Mouse (Mus musculus): ENCODE measurements around the gene Gm10401.
A peak's percentile ranks its signal among the peaks of the same experiment; 100 is the strongest.

Gene Gm10401

DNA sequence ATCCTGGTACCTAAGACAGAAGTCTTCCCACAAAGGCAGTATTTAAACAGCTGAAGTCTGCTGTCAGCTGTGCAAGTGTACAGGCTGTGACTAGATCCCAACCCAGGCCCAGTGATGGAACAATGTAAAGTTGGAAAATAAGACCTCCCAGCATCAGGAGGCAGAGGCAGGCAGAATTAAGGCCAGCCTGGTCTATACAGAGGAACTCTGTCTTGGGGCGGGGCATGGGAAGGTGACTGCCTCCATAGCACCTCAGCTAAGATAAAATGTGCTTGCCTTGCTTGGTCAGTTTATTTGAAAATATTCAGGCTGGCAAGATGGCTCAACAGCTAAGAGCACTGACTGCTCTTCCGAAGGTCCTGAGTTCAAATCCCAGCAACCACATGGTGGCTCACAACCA lies 27.6 kb downstream of the Gm10401 start:
- DNase-seq (ENCODE audit: low spot score in 2 of 2) = peak; percentile 40 to 41

GRCm38 (mm10) chr5:115069611-115070010 lies 28.5 kb downstream of the Gm10401 start:
- no peak for DNase-seq (ENCODE audit: low spot score in 2 of 2)

GRCm38 (mm10) chr5:115068671-115069421 lies 29.2 kb downstream of the Gm10401 start:
- DNase-seq (ENCODE audit: low spot score in 2 of 2) = peak; percentile 37 to 52

DNA sequence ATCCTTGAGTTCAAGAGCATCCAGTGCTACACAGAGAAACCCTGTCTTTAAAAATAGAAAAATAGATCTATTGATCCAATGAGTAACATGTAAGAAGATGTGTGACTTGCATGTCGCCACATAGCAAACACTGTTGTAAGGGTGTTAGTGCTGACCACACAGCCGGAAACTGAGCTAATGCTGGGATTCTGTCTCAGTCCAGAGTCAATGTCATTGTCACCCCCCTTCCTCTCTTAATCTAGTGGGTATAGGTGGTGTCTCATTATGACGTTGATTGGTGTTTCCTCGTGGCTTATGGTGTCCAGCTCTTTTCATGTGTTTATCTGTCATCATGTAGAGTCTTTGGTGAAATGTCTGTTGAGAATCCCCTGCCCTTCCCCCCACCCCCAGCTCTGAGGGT lies 31.9 kb downstream of the Gm10401 start:
- no peak for DNase-seq (ENCODE audit: low spot score in 2 of 2)

DNA sequence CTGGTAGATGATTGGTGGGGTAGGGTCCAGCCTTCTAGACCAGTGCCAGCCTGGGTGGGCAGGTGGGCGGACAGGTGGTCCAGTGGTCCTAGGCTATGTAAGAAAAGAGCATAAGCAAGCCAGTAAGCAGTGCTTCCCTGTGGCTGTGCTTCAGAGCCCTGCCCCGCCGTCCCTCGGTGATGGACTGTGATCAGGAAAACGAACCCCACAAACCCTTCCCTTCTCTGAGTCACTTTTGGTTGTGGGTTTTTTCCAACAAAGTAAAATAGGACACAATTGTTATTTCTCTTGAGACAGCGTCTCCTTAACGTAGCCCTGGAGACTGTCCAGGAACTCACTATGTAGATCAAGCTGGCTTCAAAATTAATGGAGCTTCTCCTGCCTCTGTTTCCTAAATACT lies 34.7 kb downstream of the Gm10401 start:
- DNase-seq (ENCODE audit: low spot score in 2 of 2) = no peak

GRCm38 (mm10) chr5:115062566-115062965 lies 35.5 kb downstream of the Gm10401 start:
- DNase-seq (ENCODE audit: low spot score in 2 of 2) = no peak

DNA sequence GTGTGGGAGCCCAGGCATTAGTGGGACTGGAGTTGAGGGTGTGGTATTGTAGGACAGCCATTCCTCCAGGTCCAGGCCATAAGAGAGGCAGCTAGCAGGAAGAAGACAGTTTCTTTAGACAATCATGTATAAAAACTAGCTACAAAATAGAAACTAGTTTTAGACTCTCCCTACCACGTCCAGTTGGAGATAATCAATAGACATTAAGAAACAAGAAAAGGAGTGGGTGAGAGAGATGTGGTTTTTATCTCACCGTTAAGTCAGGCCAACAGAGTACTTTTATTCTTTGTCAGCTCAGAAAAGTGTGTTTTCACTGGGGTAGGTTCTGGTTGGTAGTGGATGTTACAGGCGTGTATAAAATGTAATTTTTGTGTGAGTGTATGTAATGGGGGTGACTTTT lies 37.1 kb downstream of the Gm10401 start:
- DNase-seq (ENCODE audit: low spot score in 2 of 2) = no peak

- no peak for DNase-seq (ENCODE audit: low spot score in 2 of 2)
Measured at GRCm38 (mm10) chr5:115060067-115060695, 37.9 kb downstream of the Gm10401 start.

- DNase-seq (ENCODE audit: low spot score in 2 of 2) = peak in 1 of 2 experiments; percentile 27
Measured at GRCm38 (mm10) chr5:115058584-115059297, 39.4 kb downstream of the Gm10401 start.

GRCm38 (mm10) chr5:115057153-115057552 lies 40.9 kb downstream of the Gm10401 start:
- peak in 1 of 2 experiments; percentile 30 for DNase-seq (ENCODE audit: low spot score in 2 of 2)

DNA sequence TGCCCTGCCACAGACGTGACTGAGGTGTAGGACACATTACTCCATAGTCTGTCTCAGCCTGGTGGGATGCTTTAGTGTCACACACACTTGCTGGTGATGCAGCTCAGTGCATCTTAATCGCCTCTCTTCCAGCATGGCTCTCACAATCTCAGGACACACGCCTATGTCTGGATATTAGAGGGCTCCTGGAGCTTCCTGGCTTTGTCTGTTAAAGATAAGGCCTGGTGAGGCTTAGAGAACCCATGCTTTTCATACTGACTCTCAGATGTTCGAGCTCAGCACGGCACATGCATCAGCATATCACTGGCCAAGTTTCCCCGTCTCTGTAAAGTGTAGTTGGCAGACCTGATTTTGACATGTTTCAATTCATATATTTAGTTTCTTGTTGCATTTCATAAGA lies 42.7 kb downstream of the Gm10401 start:
- DNase-seq (ENCODE audit: low spot score in 2 of 2) = no peak

DNA sequence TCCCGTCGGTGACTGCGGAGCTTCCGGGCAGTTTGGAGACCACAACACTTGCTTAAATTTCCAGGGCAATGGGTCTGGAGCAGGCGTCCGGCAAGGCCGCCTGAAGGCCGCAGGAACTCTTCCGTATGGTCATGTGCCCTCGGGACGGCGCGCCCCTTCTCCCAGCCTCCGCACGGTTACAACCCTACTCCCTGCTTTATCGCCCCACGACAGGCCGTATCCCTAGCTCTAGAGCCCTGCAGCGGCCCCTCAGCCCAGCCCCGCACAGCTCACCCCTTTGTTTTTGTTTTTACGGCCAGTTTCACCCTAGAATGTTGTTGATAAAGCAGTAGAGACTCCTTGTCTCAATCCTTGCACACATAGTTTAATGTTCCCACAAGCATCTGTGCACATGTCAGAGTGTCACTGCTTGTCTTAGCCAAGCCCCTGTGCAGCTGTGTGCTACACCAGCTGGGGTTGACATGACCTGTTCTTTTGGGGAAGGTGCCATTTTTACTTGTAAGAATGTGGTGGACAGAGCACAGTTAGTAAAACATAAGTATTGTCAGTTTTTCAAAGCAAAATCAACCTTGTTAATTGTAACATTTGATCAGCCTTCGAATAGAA lies 44.2 kb downstream of the Gm10401 start:
- no peak for DNase-seq (ENCODE audit: low spot score in 2 of 2)

- DNase-seq (ENCODE audit: low spot score in 2 of 2) = no peak
Measured at GRCm38 (mm10) chr5:115052546-115052945, 45.5 kb downstream of the Gm10401 start.

- no peak for DNase-seq (ENCODE audit: low spot score in 2 of 2)
Measured at GRCm38 (mm10) chr5:115050776-115051175, 47.3 kb downstream of the Gm10401 start.

DNA sequence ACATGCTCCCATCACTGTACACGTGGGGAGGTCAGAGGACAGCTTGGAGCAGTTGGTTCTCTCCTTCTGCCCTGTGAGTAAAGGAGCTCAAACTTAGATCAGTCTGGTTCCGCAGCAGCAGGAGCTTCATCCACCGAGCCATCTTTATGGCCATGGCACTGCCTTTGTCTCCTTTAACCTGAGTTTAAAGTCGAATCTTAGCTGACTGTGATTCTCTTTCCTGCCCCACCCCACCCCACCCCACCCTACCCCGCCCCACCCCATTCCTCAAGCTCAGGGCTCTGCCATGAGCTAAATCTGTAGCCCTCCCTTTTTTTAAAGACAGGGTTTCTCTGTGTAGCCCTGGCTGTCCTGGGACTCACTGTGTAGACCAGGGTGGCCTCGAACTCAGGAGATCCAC lies 48.4 kb downstream of the Gm10401 start:
- DNase-seq (ENCODE audit: low spot score in 2 of 2) = no peak

All from spleen, postnatal 10 days (tissue).